Mouse (Mus musculus): ENCODE data around the gene Spink4.

- TF ChIP-seq CTCF (IDR thresholded peaks at IDR 0.05; ENCODE audit: extremely low read depth, insufficient read length, insufficient replicate concordance, low read depth, low read length) (no peak), POLR2A (IDR thresholded peaks at IDR 0.05; ENCODE audit: low read depth, low read length) (no peak)
Observed at GRCm38 (mm10) chr4:40969161-40969560, 49.3 kb downstream of the Spink4 start.
